In the genomic region with DNA sequence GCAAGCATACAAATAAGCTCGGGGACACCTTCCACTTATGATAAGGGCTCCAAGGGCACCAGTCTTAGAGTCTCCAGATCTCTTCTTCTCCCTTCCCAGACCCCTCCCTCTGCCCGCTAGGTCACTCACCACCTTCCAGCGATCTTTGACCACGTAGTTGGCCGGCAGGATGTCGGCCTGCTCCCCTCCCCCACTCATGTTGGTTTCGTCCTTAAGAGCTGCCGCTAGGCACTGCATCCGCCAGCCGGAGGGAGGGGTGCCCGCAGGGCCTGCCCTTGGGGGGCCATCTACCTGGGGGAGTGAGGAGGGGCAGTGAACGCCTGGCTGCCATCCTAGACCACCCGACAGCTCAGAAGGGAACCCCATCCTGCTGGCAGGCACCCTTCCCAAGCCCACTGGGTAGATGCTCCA, we compare ENCODE assay signal across 8 mouse cellular contexts. TPM values are rescaled to one million over a fixed set of nuclear protein-coding genes. Genes with fewer than 3 reads are reported as not detected.
DNase-seq lines count a peak whose midpoint lies in the region; ATAC-seq and TF ChIP-seq lines count a peak whose summit lies in the region.

No protein-coding gene starts in this region.

- no peaks in the 10 kb centered on the region for H3K36me3 ChIP-seq in CH12.LX (replicated peaks in 1 of 2; ENCODE audit: control insufficient read depth in 1 of 2, insufficient read depth in 1 of 2, low read length in 1 of 2)
- H3K36me3 ChIP-seq in intestine, embryonic 15.5 days = no peaks in the 10 kb centered on the region
- H3K36me3 ChIP-seq in liver, embryonic 14.5 days (replicated peaks; ENCODE audit: control insufficient read depth, insufficient read depth, low read depth) = no peaks in the 10 kb centered on the region

- TF ChIP-seq POLR2A in CH12.LX (IDR thresholded peaks at IDR 0.05; ENCODE audit: low read depth, low read length) = no peak
- no peak for TF ChIP-seq POLR2A in olfactory bulb, adult 2 months (IDR thresholded peaks at IDR 0.05; ENCODE audit: insufficient read depth, low read depth, low read length)

- H3K9me3 ChIP-seq in CH12.LX (replicated peaks; ENCODE audit: low read length) = no peaks in the 10 kb centered on the region
- H3K9me3 ChIP-seq in intestine, embryonic 15.5 days = no peaks in the 10 kb centered on the region
- H3K9me3 ChIP-seq in liver, embryonic 14.5 days (ENCODE audit: control insufficient read depth, low read length) = no peaks in the 10 kb centered on the region

- peak overlapping the region; percentile 45 for H3K4me2 ChIP-seq in CH12.LX (ENCODE audit: insufficient read depth, low read depth, poor library complexity, severe bottlenecking)
- peak overlapping the region; percentile 67 for H3K4me2 ChIP-seq in intestine, embryonic 15.5 days (replicated peaks)
- H3K4me2 ChIP-seq in liver, embryonic 14.5 days (ENCODE audit: low read depth) = peak overlapping the region; percentile 44

- 3% methylated on average over 13 of the region's 13 CpGs for WGBS in intestine, embryonic 15.5 days
- 1% methylated on average over 13 of the region's 13 CpGs for WGBS in liver, embryonic 14.5 days (ENCODE audit: insufficient replicate concordance)
- 4% methylated on average over 13 of the region's 13 CpGs for WGBS in olfactory bulb, adult 2 months

- H3K4me3 ChIP-seq in CH12.LX (replicated peaks in 1 of 3; ENCODE audit: low read depth in 2 of 3, low read length in 2 of 3, poor library complexity in 1 of 3) = peak overlapping the region in 1 of 3 experiments; percentile 5
- H3K4me3 ChIP-seq in intestine, embryonic 15.5 days (replicated peaks) = peak overlapping the region; percentile 33
- H3K4me3 ChIP-seq in liver, embryonic 14.5 days (ENCODE audit: insufficient read depth in 1 of 2, low read depth in 2 of 2, low read length in 2 of 2) = peak overlapping the region; percentile 3 to 25; a peak in 2 of 4 replicates
- H3K4me3 ChIP-seq in olfactory bulb, adult 2 months (ENCODE audit: insufficient read depth, low read depth, low read length) = peak overlapping the region; percentile 63

- dilution Hi-C loops in CH12.LX (cut with MboI; ENCODE audit: extremely low pct_ligation_motif_present, extremely low pct_unique_long_range_greater_than_20kb, low sequenced_read_pairs) = no loop called here

- peak; percentile 17 for ATAC-seq in intestine, embryonic 15.5 days
- ATAC-seq in liver, embryonic 14.5 days (ENCODE audit: insufficient read depth) = no peak

- in situ Hi-C loops in CH12.LX (cut with MboI; ENCODE audit: low pct_ligation_motif_present, low pct_unique_long_range_greater_than_20kb, low sequenced_read_pairs) = no loop called here

- peak; percentile 33 for DNase-seq in adrenal gland, adult 2 months
- no peak for DNase-seq in adrenal gland, postnatal 25 days
- no peak for DNase-seq in CH12.LX (ENCODE audit: extremely low read depth)
- peak; percentile 58 for DNase-seq in embryo, embryonic 11 days
- DNase-seq in liver, embryonic 14.5 days (ENCODE audit: low read depth in 3 of 3, low spot score in 3 of 3) = no peak
- DNase-seq in layer of hippocampus, adult 11-12 months (ENCODE audit: low spot score) = no peak

- TF ChIP-seq RAD21 in CH12.LX (IDR thresholded peaks at IDR 0.05; ENCODE audit: low read depth, low read length) = no peak

- H3K27ac ChIP-seq in CH12.LX (ENCODE audit: insufficient read depth, low read depth) = no peak overlapping the region
- H3K27ac ChIP-seq in intestine, embryonic 15.5 days = no peak overlapping the region
- H3K27ac ChIP-seq in liver, embryonic 14.5 days = no peak overlapping the region
- 0 out of 2 replicates have a peak overlapping the region, but pooled peaks have one; percentile 7 for H3K27ac ChIP-seq in olfactory bulb, adult 2 months (ENCODE audit: insufficient read depth, low read depth, low read length)

- no peaks in the 10 kb centered on the region for H3K79me2 ChIP-seq in CH12.LX (replicated peaks; ENCODE audit: control insufficient read depth, extremely low read depth, insufficient read depth, poor library complexity, severe bottlenecking)

- peaks cover 12 to 13% of the 10 kb centered on the region in 2 experiments for H3K4me1 ChIP-seq in CH12.LX (ENCODE audit: control insufficient read depth in 1 of 2, insufficient read depth in 2 of 2)
- H3K4me1 ChIP-seq in intestine, embryonic 15.5 days (replicated peaks) = peaks cover 10% of the 10 kb centered on the region
- no peaks in the 10 kb centered on the region; a peak in 1 of 4 replicates for H3K4me1 ChIP-seq in liver, embryonic 14.5 days (replicated peaks; ENCODE audit: control insufficient read depth in 2 of 2, insufficient read depth in 2 of 2, low read length in 1 of 2)
- peaks cover 29% of the 10 kb centered on the region for H3K4me1 ChIP-seq in olfactory bulb, adult 2 months (ENCODE audit: control insufficient read depth, insufficient read depth, low read length)

- no peak for TF ChIP-seq EP300 in CH12.LX (IDR thresholded peaks at IDR 0.05; ENCODE audit: low read length)
- TF ChIP-seq EP300 in liver, embryonic 14.5 days (IDR thresholded peaks at IDR 0.05; ENCODE audit: low read depth) = no peak

- H3K27me3 ChIP-seq in CH12.LX (replicated peaks) = peaks cover 94% of the 10 kb centered on the region
- peaks cover 71% of the 10 kb centered on the region for H3K27me3 ChIP-seq in intestine, embryonic 15.5 days (replicated peaks)
- H3K27me3 ChIP-seq in liver, embryonic 14.5 days (ENCODE audit: control insufficient read depth, insufficient read depth, low read length) = peaks cover 56% of the 10 kb centered on the region

- no peak for TF ChIP-seq CTCF in CH12.LX (conservative IDR thresholded peaks at IDR 0.05 in 1 of 2, IDR thresholded peaks at IDR 0.05 in 1 of 2; ENCODE audit: low read depth in 2 of 2, low read length in 2 of 2)
- TF ChIP-seq CTCF in liver, embryonic 14.5 days (IDR thresholded peaks at IDR 0.05; ENCODE audit: low read depth) = no peak
- no peak for TF ChIP-seq CTCF in olfactory bulb, adult 2 months (IDR thresholded peaks at IDR 0.05; ENCODE audit: insufficient read depth, low read depth, low read length)

- 0 out of 2 replicates have a peak overlapping the region, but pooled peaks have one; percentile 13 for H3K9ac ChIP-seq in CH12.LX (ENCODE audit: insufficient read depth, low read depth)
- H3K9ac ChIP-seq in intestine, embryonic 15.5 days = no peak overlapping the region
- H3K9ac ChIP-seq in liver, embryonic 14.5 days (replicated peaks) = no peak overlapping the region

TF ChIP-seq in CH12.LX, 34 proteins besides CTCF, POLR2A, EP300 and RAD21:
- TF ChIP-seq UBTF (IDR thresholded peaks at IDR 0.05; ENCODE audit: low read depth, low read length) (0 out of 2 replicates have a peak, but pooled peaks have one; percentile 35), POLR2AphosphoS2 (IDR thresholded peaks at IDR 0.05; ENCODE audit: low read depth, low read length) (no peak)

RNA-seq across cellular contexts. Expression of gene Ttbk1, which starts 3.4 kb away (rescaled TPM):
- under 1 TPM; 0.52 to 0.69 TPM for total RNA-seq in adrenal gland, adult 2 months (2021)
- 0.53 and 0.70 TPM in 2 replicates for polyA plus RNA-seq in adrenal gland, adult 2 months (2012; rRNA removed)
- total RNA-seq in adrenal gland, postnatal 25 days (2021) = 0.52 and 0.55 TPM in 2 replicates
- 0.04 and 0.08 TPM in 2 replicates for total RNA-seq in CH12.LX (2012; rRNA removed)
- not detected in 2 replicates for total RNA-seq in CH12.LX (2014; rRNA removed)
- polyA plus RNA-seq in CH12.LX (2012; ENCODE audit: insufficient read length, low read depth) = not detected in 2 replicates
- polyA plus RNA-seq in intestine, embryonic 15.5 days (2015; fragmentation: Nextera tagmentation; extraction: Ambion mirVana) = 0.24 and 0.26 TPM in 2 replicates
- polyA plus RNA-seq in liver, embryonic 14.5 days (2012; rRNA removed) = 0.02 and 0.04 TPM in 2 replicates
- polyA plus RNA-seq in liver, embryonic 14.5 days (2014; fragmentation: Nextera tagmentation; extraction: Ambion mirVana) = not detected in 2 replicates
- not detected in 2 replicates for polyA plus RNA-seq in olfactory bulb, adult 2 months (2012; ENCODE audit: insufficient read depth, insufficient read length, low replicate concordance, missing spikeins)

RNA-seq across cellular contexts. Expression of gene Dnph1, which starts 12.5 kb away (rescaled TPM):
- 1 to 10 TPM; 3.7 to 6.1 TPM for total RNA-seq in adrenal gland, adult 2 months (2021)
- polyA plus RNA-seq in adrenal gland, adult 2 months (2012; rRNA removed) = 3.6 and 3.7 TPM in 2 replicates
- 5.3 and 8.4 TPM in 2 replicates for total RNA-seq in adrenal gland, postnatal 25 days (2021)
- total RNA-seq in CH12.LX (2012; rRNA removed) (18.5 and 19.9 TPM in 2 replicates), CH12.LX (2014; rRNA removed) (27.3 and 30.2 TPM in 2 replicates)
- 27.2 and 28.4 TPM in 2 replicates for polyA plus RNA-seq in CH12.LX (2012; ENCODE audit: insufficient read length, low read depth)
- 48.7 and 48.9 TPM in 2 replicates for polyA plus RNA-seq in intestine, embryonic 15.5 days (2015; fragmentation: Nextera tagmentation; extraction: Ambion mirVana)
- 12.0 and 14.0 TPM in 2 replicates for polyA plus RNA-seq in liver, embryonic 14.5 days (2012; rRNA removed)
- polyA plus RNA-seq in liver, embryonic 14.5 days (2014; fragmentation: Nextera tagmentation; extraction: Ambion mirVana) = 20.0 and 24.2 TPM in 2 replicates
- polyA plus RNA-seq in olfactory bulb, adult 2 months (2012; ENCODE audit: insufficient read depth, insufficient read length, low replicate concordance, missing spikeins) = not detected in 2 replicates

RNA-seq across cellular contexts. Expression of gene Slc22a7, which starts 45.8 kb away (rescaled TPM):
- total RNA-seq in adrenal gland, adult 2 months (2021) = under 1 TPM in 1 of 2 experiments, not detected in 1; 0.37 TPM
- 0.06 TPM in 1 of 2 replicates, not detected in the other for polyA plus RNA-seq in adrenal gland, adult 2 months (2012; rRNA removed)
- total RNA-seq in adrenal gland, postnatal 25 days (2021) = not detected in 2 replicates
- not detected in 2 replicates for total RNA-seq in CH12.LX (2012; rRNA removed)
- not detected in 2 replicates for total RNA-seq in CH12.LX (2014; rRNA removed)
- polyA plus RNA-seq in CH12.LX (2012; ENCODE audit: insufficient read length, low read depth) = not detected in 2 replicates
- not detected in 2 replicates for polyA plus RNA-seq in intestine, embryonic 15.5 days (2015; fragmentation: Nextera tagmentation; extraction: Ambion mirVana)
- 0.03 and 0.04 TPM in 2 replicates for polyA plus RNA-seq in liver, embryonic 14.5 days (2012; rRNA removed)
- 0.09 TPM in 1 of 2 replicates, not detected in the other for polyA plus RNA-seq in liver, embryonic 14.5 days (2014; fragmentation: Nextera tagmentation; extraction: Ambion mirVana)
- not detected in 2 replicates for polyA plus RNA-seq in olfactory bulb, adult 2 months (2012; ENCODE audit: insufficient read depth, insufficient read length, low replicate concordance, missing spikeins)

RNA-seq across cellular contexts. Expression of gene Crip3, which starts 55.3 kb away (rescaled TPM):
- total RNA-seq in adrenal gland, adult 2 months (2021) = under 1 TPM; 0.38 to 0.69 TPM
- 0.82 and 1.4 TPM in 2 replicates for polyA plus RNA-seq in adrenal gland, adult 2 months (2012; rRNA removed)
- 0.61 and 1.4 TPM in 2 replicates for total RNA-seq in adrenal gland, postnatal 25 days (2021)
- not detected in 2 replicates for total RNA-seq in CH12.LX (2012; rRNA removed)
- total RNA-seq in CH12.LX (2014; rRNA removed) = not detected in 2 replicates
- polyA plus RNA-seq in CH12.LX (2012; ENCODE audit: insufficient read length, low read depth) = not detected in 2 replicates
- 0.92 TPM in 1 of 2 replicates, not detected in the other for polyA plus RNA-seq in intestine, embryonic 15.5 days (2015; fragmentation: Nextera tagmentation; extraction: Ambion mirVana)
- polyA plus RNA-seq in liver, embryonic 14.5 days (2012; rRNA removed) = 0.05 TPM in 1 of 2 replicates, not detected in the other
- polyA plus RNA-seq in liver, embryonic 14.5 days (2014; fragmentation: Nextera tagmentation; extraction: Ambion mirVana) = not detected in 2 replicates
- polyA plus RNA-seq in olfactory bulb, adult 2 months (2012; ENCODE audit: insufficient read depth, insufficient read length, low replicate concordance, missing spikeins) = not detected in 2 replicates

Comparison
In these comparisons a context has a peak if more than half of its experiments do, and no peak if none do; other contexts are left out.
1. DNase-seq: peak in adrenal gland, adult 2 months (single experiment) and embryo, embryonic 11 days (single experiment); none in adrenal gland, postnatal 25 days (single experiment), CH12.LX (single experiment), liver, embryonic 14.5 days (0 of 3) and layer of hippocampus, adult 11-12 months (single experiment).
2. Peak in every context shown above with its lines, with median percentiles within 50 percentile points of each other: H3K4me2 ChIP-seq.